Mouse (Mus musculus): ENCODE results near the gene Ep300.

DNA sequence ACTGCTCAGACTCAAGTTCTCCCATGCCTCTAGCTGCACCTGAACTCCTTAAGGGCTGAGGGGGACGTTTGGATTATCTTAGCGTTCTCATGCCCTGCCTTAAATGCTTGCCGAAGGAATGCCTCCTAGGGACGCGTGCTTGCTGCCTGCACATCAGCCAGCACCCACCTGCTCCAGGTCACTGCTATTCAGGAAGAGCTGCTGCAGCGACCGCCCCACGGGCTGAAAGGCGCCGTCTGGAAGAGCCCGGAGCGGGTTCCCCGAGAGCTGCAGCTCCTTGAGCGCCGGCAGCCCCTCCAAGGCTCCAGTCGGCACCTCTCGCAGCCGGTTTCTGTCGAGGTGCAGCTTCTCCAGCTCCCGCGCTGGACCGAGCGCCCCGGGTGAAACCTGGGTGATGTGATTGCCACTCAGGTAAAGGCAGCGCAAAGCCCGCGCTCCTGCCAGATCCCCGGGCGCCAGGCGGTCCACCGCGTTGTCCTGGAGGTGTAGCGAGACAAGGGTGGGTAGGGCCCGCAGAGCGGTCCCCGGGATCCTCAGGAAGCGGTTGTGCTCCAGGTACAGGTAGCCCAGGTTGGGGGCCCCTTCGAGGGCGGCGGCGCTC lies 108.3 kb downstream of the Ep300 start:
- no peak for TF ChIP-seq CHD2 (IDR thresholded peaks at IDR 0.05; ENCODE audit: low read depth, low read length)
- TF ChIP-seq HCFC1 (IDR thresholded peaks at IDR 0.05; ENCODE audit: borderline replicate concordance, insufficient read depth, low read length), result no peak
- TF ChIP-seq ZC3H11A (IDR thresholded peaks at IDR 0.05; ENCODE audit: borderline replicate concordance, low read depth, low read length), result no peak
- no peak for TF ChIP-seq MAFK (IDR thresholded peaks at IDR 0.05; ENCODE audit: insufficient read depth, low read depth, low read length)
- TF ChIP-seq ZNF384 (IDR thresholded peaks at IDR 0.05; ENCODE audit: low read depth, low read length), result no peak

Data from ES-E14 (cell line).